Comparison of ENCODE assay signal across 8 mouse cellular contexts in the genomic region with DNA sequence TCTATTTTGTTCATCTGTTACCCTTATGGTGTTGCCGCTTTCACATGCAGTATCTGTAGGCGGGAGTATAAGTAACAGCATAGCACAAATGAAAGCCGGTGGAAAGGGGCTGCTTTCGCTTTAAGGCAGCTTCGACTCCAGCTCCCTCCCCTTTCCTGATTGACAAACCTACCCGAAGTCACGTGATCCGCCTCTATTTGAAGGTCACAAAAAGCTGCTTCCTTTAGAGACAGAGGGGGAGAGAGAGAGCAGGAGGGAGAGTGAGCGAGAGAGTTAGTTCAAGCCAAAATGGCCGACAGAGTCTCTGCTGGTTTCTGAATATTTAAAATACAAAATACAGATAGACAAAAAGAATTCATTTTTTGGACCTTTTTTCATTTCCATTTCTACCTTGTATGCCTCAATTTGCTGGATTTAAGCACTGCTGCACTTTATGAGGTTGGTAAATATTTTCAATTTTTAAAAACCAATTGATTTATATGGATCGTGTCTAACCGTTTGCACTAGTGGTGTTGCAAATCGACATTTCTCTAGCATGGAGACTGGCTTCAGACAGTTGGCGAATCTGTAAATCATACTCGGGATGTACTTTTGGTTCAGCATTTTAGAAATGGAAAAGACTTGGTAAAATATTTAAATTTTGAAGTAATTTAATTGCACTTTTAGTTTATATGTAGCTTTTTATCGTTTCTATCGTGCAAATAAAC.
A peak's percentile ranks its signal among the peaks of the same experiment; 100 is the strongest.
DNase-seq lines count a peak whose midpoint lies in the region; ATAC-seq and TF ChIP-seq lines count a peak whose summit lies in the region.

No protein-coding gene starts in this region.

- peak overlapping the region; percentile 46 for H3K4me3 ChIP-seq in bone marrow, adult 2 months (replicated peaks; ENCODE audit: control insufficient read depth, low read depth, low read length)
- peak overlapping the region; percentile 57 for H3K4me3 ChIP-seq in embryonic facial prominence, embryonic 15.5 days (replicated peaks)
- H3K4me3 ChIP-seq in limb, embryonic 14.5 days (replicated peaks; ENCODE audit: low read length): peak overlapping the region; percentile 58
- H3K4me3 ChIP-seq in midbrain, postnatal 0 days (ENCODE audit: low read depth, low read length): peak overlapping the region; percentile 53

- no peak overlapping the region for H3K27ac ChIP-seq in bone marrow, adult 2 months (ENCODE audit: control insufficient read depth, insufficient read depth, low read depth, low read length, poor library complexity)
- peak overlapping the region; percentile 90 for H3K27ac ChIP-seq in embryonic facial prominence, embryonic 15.5 days (replicated peaks)
- H3K27ac ChIP-seq in limb, embryonic 14.5 days (replicated peaks; ENCODE audit: low read depth, low read length): peak overlapping the region; percentile 84
- H3K27ac ChIP-seq in midbrain, postnatal 0 days (ENCODE audit: low read depth, low read length): peak overlapping the region; percentile 82

- no peaks in the 10 kb centered on the region for H3K27me3 ChIP-seq in embryonic facial prominence, embryonic 15.5 days
- H3K27me3 ChIP-seq in limb, embryonic 14.5 days (ENCODE audit: control insufficient read depth, insufficient read depth, low read length): no peaks in the 10 kb centered on the region
- H3K27me3 ChIP-seq in midbrain, postnatal 0 days (ENCODE audit: insufficient read depth, low read length): no peaks in the 10 kb centered on the region

- DNase-seq in 416B (ENCODE audit: low read depth): peak; percentile 100
- DNase-seq in heart, adult 8-10 months (ENCODE audit: low spot score): peak; percentile 97
- peak; percentile 98 for DNase-seq in kidney, adult 9 months
- peak; percentile 99 for DNase-seq in limb, embryonic 14.5 days (ENCODE audit: low spot score)
- DNase-seq in midbrain, postnatal 0 days (ENCODE audit: low spot score): peak; percentile 99
- DNase-seq in spleen, postnatal 14 days (ENCODE audit: low spot score in 2 of 2): peak; percentile 69 to 81

- no peak for TF ChIP-seq CTCF in bone marrow, adult 2 months (IDR thresholded peaks at IDR 0.05; ENCODE audit: control insufficient read depth, insufficient read depth, low read length)
- peak; percentile 66 for TF ChIP-seq CTCF in midbrain, postnatal 0 days (IDR thresholded peaks at IDR 0.05)

- TF ChIP-seq POLR2A in bone marrow, adult 2 months (IDR thresholded peaks at IDR 0.05; ENCODE audit: borderline replicate concordance, control insufficient read depth, low read depth, low read length): peak; percentile 81
- peak; percentile 95; the same call in 1 of the 2 replicates for TF ChIP-seq POLR2A in limb, embryonic 14.5 days (IDR thresholded peaks at IDR 0.05; ENCODE audit: borderline replicate concordance, extremely low read depth, insufficient read depth, insufficient read length)

- no peaks in the 10 kb centered on the region for H3K36me3 ChIP-seq in embryonic facial prominence, embryonic 15.5 days
- H3K36me3 ChIP-seq in limb, embryonic 14.5 days (ENCODE audit: control insufficient read depth, insufficient read depth, low read length): no peaks in the 10 kb centered on the region; the same call in 1 of the 2 replicates
- H3K36me3 ChIP-seq in midbrain, postnatal 0 days (ENCODE audit: insufficient read depth, low read length): no peaks in the 10 kb centered on the region

- H3K4me1 ChIP-seq in bone marrow, adult 2 months (ENCODE audit: control insufficient read depth, insufficient read depth, low read length): peaks cover 2% of the 10 kb centered on the region; the same call in 1 of the 2 replicates
- H3K4me1 ChIP-seq in embryonic facial prominence, embryonic 15.5 days: peaks cover 29% of the 10 kb centered on the region
- peaks cover 20% of the 10 kb centered on the region for H3K4me1 ChIP-seq in limb, embryonic 14.5 days (ENCODE audit: control insufficient read depth, insufficient read depth, low read length)
- H3K4me1 ChIP-seq in midbrain, postnatal 0 days (ENCODE audit: insufficient read depth, low read length): peaks cover 17% of the 10 kb centered on the region

- ATAC-seq in embryonic facial prominence, embryonic 15.5 days (ENCODE audit: insufficient number of reproducible peaks, low FRiP score, low TSS enrichment, low read depth): peak; percentile 91
- peak; percentile 94 for ATAC-seq in limb, embryonic 14.5 days (ENCODE audit: low FRiP score, low read depth)
- peak; percentile 90 for ATAC-seq in midbrain, postnatal 0 days (ENCODE audit: low FRiP score)

- under 1% methylated on average over 17 of the region's 17 CpGs for WGBS in bone marrow, adult 2 months
- WGBS in embryonic facial prominence, embryonic 15.5 days: under 1% methylated on average over 17 of the region's 17 CpGs
- WGBS in limb, embryonic 14.5 days: under 1% methylated on average over 17 of the region's 17 CpGs
- under 1% methylated on average over 17 of the region's 17 CpGs for WGBS in midbrain, postnatal 0 days

- peak overlapping the region; percentile 62 for H3K4me2 ChIP-seq in embryonic facial prominence, embryonic 15.5 days (replicated peaks)
- H3K4me2 ChIP-seq in limb, embryonic 14.5 days (replicated peaks; ENCODE audit: low read depth, low read length, severe bottlenecking): peak overlapping the region; percentile 69
- H3K4me2 ChIP-seq in midbrain, postnatal 0 days (ENCODE audit: low read depth, low read length, poor library complexity, severe bottlenecking): peak overlapping the region; percentile 87

- no peaks in the 10 kb centered on the region for H3K9me3 ChIP-seq in embryonic facial prominence, embryonic 15.5 days (replicated peaks)
- no peaks in the 10 kb centered on the region for H3K9me3 ChIP-seq in limb, embryonic 14.5 days (ENCODE audit: control insufficient read depth, low read length)
- H3K9me3 ChIP-seq in midbrain, postnatal 0 days (ENCODE audit: low read length): no peaks in the 10 kb centered on the region

- peak overlapping the region; percentile 35 for H3K9ac ChIP-seq in embryonic facial prominence, embryonic 15.5 days
- H3K9ac ChIP-seq in limb, embryonic 14.5 days (ENCODE audit: low read depth, low read length, severe bottlenecking): peak overlapping the region; percentile 75
- H3K9ac ChIP-seq in midbrain, postnatal 0 days (replicated peaks; ENCODE audit: low read length, poor library complexity, severe bottlenecking): peak overlapping the region; percentile 71
